Mouse (Mus musculus) stomach, embryonic 14.5 days (tissue): ENCODE measurements around the gene Mif. TPM values are rescaled to one million over a fixed set of nuclear protein-coding genes. Genes with fewer than 3 reads are reported as not detected.
A peak's percentile ranks its signal among the peaks of the same experiment; 100 is the strongest.

Experiments
- ATAC-seq: fragments of 200-750 bp; cut with Nextera tagmentation; 2 replicates; pipeline ENCODE4 v1.8.0; 2017; ENCODE audit warnings: low read depth, moderate TSS enrichment; ENCODE audit not compliant: insufficient number of reproducible peaks, insufficient read depth, low FRiP score
- H3K27ac ChIP-seq: fragments of 300-500 bp; sonication (generic); 2 replicates; pipeline ENCODE4 v1.5.1; 2014; ENCODE audit warnings: mild to moderate bottlenecking, low read length, moderate library complexity, mixed read lengths
- H3K27me3 ChIP-seq: fragments of 300-500 bp; sonication (generic); 2 replicates; pipeline ENCODE4 v1.6.1; 2014; ENCODE audit warnings: low read length, control low read depth, mixed read lengths; ENCODE audit not compliant: control insufficient read depth, insufficient read depth
- H3K36me3 ChIP-seq: fragments of 300-500 bp; sonication (generic); 2 replicates; pipeline ENCODE4 v1.6.1; 2014; ENCODE audit warnings: mild to moderate bottlenecking, control low read depth, low read length, moderate library complexity, mixed read lengths; ENCODE audit not compliant: control insufficient read depth, insufficient read depth
- H3K4me1 ChIP-seq: fragments of 300-500 bp; sonication (generic); 2 replicates; pipeline ENCODE4 v1.6.1; 2014; ENCODE audit warnings: low read length, control low read depth, mixed read lengths; ENCODE audit not compliant: control insufficient read depth, insufficient read depth
- H3K4me2 ChIP-seq: fragments of 300-500 bp; sonication (generic); replicated peaks from 2 replicates; pipeline ENCODE4 v1.6.1; 2014; ENCODE audit warnings: low read depth, low read length, control low read depth
- H3K4me3 ChIP-seq: fragments of 300-500 bp; sonication (generic); 2 replicates; pipeline ENCODE4 v1.5.1; 2014; ENCODE audit warnings: low read depth, low read length, control low read depth
- H3K9ac ChIP-seq: fragments of 300-500 bp; sonication (generic); replicated peaks from 2 replicates; pipeline ENCODE4 v1.6.1; 2014; ENCODE audit warnings: low read depth, mild to moderate bottlenecking, control low read depth, low read length, moderate library complexity, mixed read lengths
- H3K9me3 ChIP-seq: fragments of 300-500 bp; sonication (generic); 2 replicates; pipeline ENCODE4 v1.6.1; 2016; ENCODE audit warnings: low read depth, low read length, control low read depth; ENCODE audit not compliant: control insufficient read depth
- WGBS: fragments of 180-500 bp; shearing (Covaris S2); extraction: QIAGEN DNeasy Blood & Tissue Kit; methylation state at CpG from one replicate; pipeline ENCODE4 v1.1.7; 2014; 5-methylcytosine and 5-hydroxymethylcytosine counted together
- polyA plus RNA-seq: library from polyadenylated mRNA; unstranded; fragments of >200 nt; fragmentation: Nextera tagmentation; extraction: Ambion mirVana; gene quantifications from 2 replicates; pipeline ENCODE4 v1.2.1, GENCODE M21; 2014

Gene Mif
- polyA plus RNA-seq, 1 experiment from 2014 or later = 2,198 TPM

DNA sequence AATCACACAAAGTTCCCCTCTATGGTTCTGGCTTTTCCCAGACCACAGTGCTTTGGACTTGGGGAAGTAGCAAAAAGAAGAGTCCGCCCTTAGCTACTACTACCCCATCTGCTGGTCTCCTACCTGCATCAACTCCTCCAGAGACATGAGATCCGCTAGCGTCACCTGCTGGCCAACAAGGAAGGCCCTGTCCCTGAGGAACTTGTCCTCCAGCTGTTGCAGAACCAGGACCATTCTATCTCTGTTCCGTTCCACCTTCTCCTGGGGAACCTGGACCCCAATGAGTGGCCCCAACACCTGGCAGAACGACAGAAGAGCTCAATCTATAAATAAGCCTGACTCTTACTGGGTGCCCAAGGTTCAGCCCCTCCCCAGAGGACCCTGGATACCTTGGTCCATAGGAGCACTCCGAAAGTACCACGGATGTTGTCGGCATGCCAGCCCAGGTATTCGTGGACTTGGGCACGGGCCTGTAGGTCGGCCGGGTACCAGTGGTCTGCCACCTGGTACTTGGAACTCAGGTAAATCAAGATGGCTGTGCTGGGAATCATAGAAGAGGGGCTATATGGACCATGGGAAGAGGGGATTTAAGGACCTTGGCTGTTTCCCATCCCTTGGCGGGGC lies 27.7 kb downstream of the Mif start:
- Histone ChIP-seq H3K9me3 (no peaks in the 10 kb centered on the region), H3K27ac (no peak overlapping the region), H3K4me2 (no peak overlapping the region), H3K4me3 (no peak overlapping the region), H3K4me1 (peaks cover 17% of the 10 kb centered on the region), H3K27me3 (no peaks in the 10 kb centered on the region), H3K9ac (no peak overlapping the region), H3K36me3 (no peaks in the 10 kb centered on the region)
- WGBS = 67% methylated on average over 13 of the region's 13 CpGs
- no peak for ATAC-seq

DNA sequence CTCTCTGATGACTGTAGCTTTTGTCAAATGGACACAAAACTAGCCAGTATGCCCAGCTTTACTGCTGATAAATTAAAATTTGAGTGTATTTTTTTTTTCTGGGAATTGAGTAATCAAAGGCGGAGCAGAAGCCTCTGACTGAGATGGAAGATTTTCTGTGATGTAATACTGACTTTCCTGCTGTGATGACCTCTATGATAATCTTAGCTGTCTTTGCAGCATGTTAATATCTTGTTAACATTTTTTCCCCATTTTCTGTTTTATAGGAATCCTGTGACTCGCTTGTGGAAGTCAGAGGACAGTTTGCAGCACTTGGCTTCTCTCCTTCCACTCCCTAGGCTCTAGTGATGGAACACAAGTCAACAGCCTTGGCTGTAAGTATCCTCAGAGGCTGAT lies 29.8 kb downstream of the Mif start:
- H3K27ac ChIP-seq = no peak overlapping the region
- peaks cover 9% of the 10 kb centered on the region for H3K4me1 ChIP-seq
- no peaks in the 10 kb centered on the region for H3K9me3 ChIP-seq
- no peak overlapping the region for H3K9ac ChIP-seq
- no peak for ATAC-seq
- H3K4me2 ChIP-seq = no peak overlapping the region
- H3K36me3 ChIP-seq = no peaks in the 10 kb centered on the region
- WGBS = 86% methylated on average over 2 of the region's 2 CpGs
- no peaks in the 10 kb centered on the region for H3K27me3 ChIP-seq
- H3K4me3 ChIP-seq = no peak overlapping the region

GRCm38 (mm10) chr10:75829529-75830274 lies 30.3 kb downstream of the Mif start:
- H3K27ac ChIP-seq = no peak overlapping the region
- 72% methylated on average over 2 of the region's 2 CpGs for WGBS

GRCm38 (mm10) chr10:75828500-75828931 lies 31.5 kb downstream of the Mif start:
- no peaks in the 10 kb centered on the region for H3K36me3 ChIP-seq
- H3K27ac ChIP-seq = no peak overlapping the region
- H3K4me1 ChIP-seq = peaks cover 8% of the 10 kb centered on the region; the same call in 1 of the 2 replicates
- no peak for ATAC-seq
- H3K4me2 ChIP-seq = no peak overlapping the region
- H3K4me3 ChIP-seq = no peak overlapping the region
- no peak overlapping the region for H3K9ac ChIP-seq
- no peaks in the 10 kb centered on the region for H3K9me3 ChIP-seq
- no peaks in the 10 kb centered on the region for H3K27me3 ChIP-seq

More at GRCm38 (mm10) chr10:75829529-75830274, 30.3 kb downstream of the Mif start:
- Histone ChIP-seq H3K27me3 (no peaks in the 10 kb centered on the region), H3K4me3 (no peak overlapping the region), H3K4me2 (no peak overlapping the region), H3K36me3 (no peaks in the 10 kb centered on the region), H3K9me3 (no peaks in the 10 kb centered on the region), H3K4me1 (peaks cover 9% of the 10 kb centered on the region), H3K9ac (no peak overlapping the region)
- no peak for ATAC-seq

DNA sequence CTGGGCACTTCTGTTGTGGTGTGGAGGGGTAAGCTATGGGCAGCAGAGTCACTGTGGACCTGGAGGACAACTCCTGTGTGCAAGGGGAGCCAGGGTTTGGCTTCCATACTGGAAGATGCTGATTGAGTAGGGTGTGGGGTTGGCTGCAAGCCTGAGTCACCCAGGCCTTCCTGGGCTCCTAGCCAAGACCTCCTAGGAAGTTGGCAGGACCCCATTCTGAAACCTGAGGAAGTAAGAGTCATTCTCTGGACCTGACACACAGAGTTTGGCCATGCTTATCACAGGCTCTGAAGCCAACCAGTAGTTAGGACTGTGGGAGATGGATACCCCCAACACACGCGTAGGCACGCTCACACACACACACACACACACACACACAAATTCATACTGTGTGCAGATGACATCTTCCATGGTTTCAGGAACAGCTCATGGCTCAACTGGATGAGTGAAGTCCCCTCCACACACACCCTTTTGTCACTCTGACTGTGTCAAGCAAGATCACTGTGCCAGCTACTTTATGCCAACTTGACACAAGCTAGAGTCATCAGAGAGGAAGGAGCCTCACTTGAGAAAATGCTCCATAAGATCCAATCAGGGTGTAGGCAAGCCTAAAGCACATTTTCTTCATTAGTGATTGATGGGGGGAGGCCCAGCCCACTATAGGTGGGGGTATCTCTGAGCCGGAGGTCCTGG lies 32.2 kb downstream of the Mif start:
- peak; percentile 49; the same call in 1 of the 2 replicates for ATAC-seq
- no peak overlapping the region for H3K9ac ChIP-seq
- no peaks in the 10 kb centered on the region for H3K36me3 ChIP-seq
- H3K27me3 ChIP-seq = no peaks in the 10 kb centered on the region
- no peak overlapping the region for H3K4me3 ChIP-seq
- WGBS = 79% methylated on average over 4 of the region's 4 CpGs
- H3K27ac ChIP-seq = no peak overlapping the region
- H3K4me1 ChIP-seq = 0 out of 2 replicates have a peak, but pooled peaks cover 5% of the 10 kb centered on the region
- H3K9me3 ChIP-seq = no peaks in the 10 kb centered on the region
- no peak overlapping the region for H3K4me2 ChIP-seq

- Histone ChIP-seq H3K4me2 (no peak overlapping the region), H3K9ac (no peak overlapping the region), H3K36me3 (no peaks in the 10 kb centered on the region), H3K4me3 (no peak overlapping the region), H3K9me3 (no peaks in the 10 kb centered on the region), H3K27ac (no peak overlapping the region), H3K4me1 (0 out of 2 replicates have a peak, but pooled peaks cover 5% of the 10 kb centered on the region), H3K27me3 (no peaks in the 10 kb centered on the region)
- no peak for ATAC-seq
- WGBS = 83% methylated on average over 4 of the region's 4 CpGs
Measured at GRCm38 (mm10) chr10:75824530-75824929, 35.5 kb downstream of the Mif start.

GRCm38 (mm10) chr10:75823782-75824181 lies 36.3 kb downstream of the Mif start:
- Histone ChIP-seq H3K9ac (no peak overlapping the region), H3K27me3 (no peaks in the 10 kb centered on the region), H3K4me2 (no peak overlapping the region), H3K9me3 (no peaks in the 10 kb centered on the region), H3K27ac (no peak overlapping the region), H3K36me3 (no peaks in the 10 kb centered on the region), H3K4me1 (0 out of 2 replicates have a peak, but pooled peaks cover 5% of the 10 kb centered on the region), H3K4me3 (no peak overlapping the region)
- no peak for ATAC-seq
- 76% methylated on average over 1 of the region's 1 CpGs for WGBS

DNA sequence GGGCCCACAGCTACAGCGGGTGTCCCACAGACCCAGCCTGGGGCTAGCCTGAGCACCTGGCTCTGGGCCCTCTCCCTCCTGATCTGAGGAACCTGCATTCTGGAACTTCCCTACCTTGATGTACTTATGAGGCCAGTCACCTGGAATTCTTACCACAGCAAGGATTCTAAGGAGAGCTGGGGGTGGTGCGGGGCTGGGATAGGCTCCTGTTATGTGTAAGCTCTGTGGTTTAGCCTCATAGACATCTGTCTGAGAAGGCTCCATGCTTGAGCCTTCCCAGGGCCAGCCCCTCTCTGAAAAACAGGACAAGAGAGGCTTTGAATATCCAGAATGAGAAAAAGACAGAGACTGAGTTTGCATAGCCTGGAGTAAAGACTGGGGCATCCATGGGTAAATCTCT lies 37.6 kb downstream of the Mif start, which contains the start of gene Gstt4:
TSS of gene Gstt4 (minus strand) at position 101 of the 400 bp plus-strand sequence.
- Histone ChIP-seq H3K4me1 (0 out of 2 replicates have a peak, but pooled peaks cover 2% of the 10 kb centered on the region), H3K36me3 (no peaks in the 10 kb centered on the region), H3K27ac (no peak within 1 kb of the TSS), H3K4me3 (no peak within 1 kb of the TSS), H3K9me3 (no peaks in the 10 kb centered on the region), H3K9ac (no peak within 1 kb of the TSS), H3K4me2 (no peak within 1 kb of the TSS), H3K27me3 (no peaks in the 10 kb centered on the region)
- ATAC-seq = no peak
- WGBS = 93% methylated on average over 2 of the region's 2 CpGs
